Mouse (Mus musculus) ES-E14 (cell line): ENCODE data around the gene Olfr523. TPM values are rescaled to one million over a fixed set of nuclear protein-coding genes. Genes with fewer than 3 reads are reported as not detected.

ENCODE experiments used
- DNase-seq: peaks from one replicate; pipeline ENCODE4 v3.0.0-alpha.2; 2013; ENCODE audit warnings: low read depth, low spot score
- H3K27ac ChIP-seq: 2 replicates; pipeline ENCODE4 v1.5.1; 2012; ENCODE audit warnings: low read depth, mild to moderate bottlenecking, low read length, moderate library complexity, mixed read lengths; ENCODE audit not compliant: poor library complexity, insufficient read depth, severe bottlenecking
- H3K36me3 ChIP-seq: 2 replicates; pipeline ENCODE4 v1.6.1; 2012; ENCODE audit warnings: mild to moderate bottlenecking, low read length, moderate library complexity, mixed read lengths; ENCODE audit not compliant: control insufficient read depth, poor library complexity, insufficient read depth, severe bottlenecking
- H3K4me1 ChIP-seq, 2 experiments: fragments of 150-350 bp in 1 of 2; sonication (generic) in 1 of 2; 2 replicates each; pipeline ENCODE4 v1.6.1; 2012; ENCODE audit warnings: low read length in 2 of 2, mild to moderate bottlenecking in 1 of 2, mixed read lengths in 1 of 2; ENCODE audit not compliant: control insufficient read depth in 2 of 2, insufficient read depth in 2 of 2, poor library complexity in 1 of 2
- H3K4me3 ChIP-seq, 2 experiments: fragments of 150-350 bp in 1 of 2; sonication (generic) in 1 of 2; 2 replicates each; pipeline ENCODE4 v1.5.1; 2012; ENCODE audit warnings: low read length in 2 of 2, low read depth in 1 of 2, mild to moderate bottlenecking in 1 of 2, mixed read lengths in 1 of 2; ENCODE audit not compliant: insufficient read depth in 1 of 2, poor library complexity in 1 of 2, severe bottlenecking in 1 of 2
- H3K9ac ChIP-seq: 2 replicates; pipeline ENCODE4 v1.6.1; 2012; ENCODE audit warnings: low read depth, mild to moderate bottlenecking, low read length, mixed read lengths; ENCODE audit not compliant: poor library complexity, insufficient read depth, severe bottlenecking
- H3K9me3 ChIP-seq: fragments of 150-350 bp; sonication (generic); 2 replicates; pipeline ENCODE4 v1.6.1; 2012; ENCODE audit warnings: low read depth, mild to moderate bottlenecking, low read length; ENCODE audit not compliant: control insufficient read depth, insufficient read depth
- CHD2 ChIP-seq: IDR thresholded peaks from 2 replicates; pipeline ENCODE4 v1.6.1; 2014; ENCODE audit warnings: mild to moderate bottlenecking, low read depth, low read length, inconsistent platforms
- HCFC1 ChIP-seq: IDR thresholded peaks from 2 replicates; pipeline ENCODE4 v1.6.1; 2012; ENCODE audit warnings: low read length, inconsistent platforms, borderline replicate concordance; ENCODE audit not compliant: insufficient read depth
- MAFK ChIP-seq: IDR thresholded peaks from 2 replicates; pipeline ENCODE4 v1.6.1; 2014; ENCODE audit warnings: mild to moderate bottlenecking, low read depth, low read length, inconsistent platforms; ENCODE audit not compliant: insufficient read depth
- ZC3H11A ChIP-seq: IDR thresholded peaks from 2 replicates; pipeline ENCODE4 v1.6.1; 2012; ENCODE audit warnings: low read depth, mild to moderate bottlenecking, inconsistent platforms, low read length, borderline replicate concordance
- ZNF384 ChIP-seq: IDR thresholded peaks from 2 replicates; pipeline ENCODE4 v1.6.1; 2012; ENCODE audit warnings: low read depth, low read length, inconsistent platforms
- in situ Hi-C, 2 experiments: fragments of 600-800 bp; cut with MboI; formaldehyde crosslinking; loops; one replicate each; pipeline ENCODE4 v1.15.1; 2025; ENCODE audit warnings: low sequenced_read_pairs in 2 of 2, inconsistent platforms in 1 of 2; ENCODE audit not compliant: unreplicated experiment in 2 of 2
- total RNA-seq: library from RNA; depleted of rRNA; stranded (reverse); fragments of 300-350 nt; gene quantifications from 2 replicates; pipeline ENCODE4 v1.2.3, GENCODE M21; 2012

Gene Olfr523
- total RNA-seq, 1 experiment: not detected

- in situ Hi-C loops: no loop called here
- no peak for TF ChIP-seq HCFC1
- no peak for TF ChIP-seq CHD2
- no peak for TF ChIP-seq MAFK
- TF ChIP-seq ZC3H11A: no peak
- TF ChIP-seq ZNF384: no peak
These were observed 35.7 kb downstream of the Olfr523 start for GRCm38 (mm10) chr7:140208677-140209076.

GRCm38 (mm10) chr7:140213841-140214240 lies 40.8 kb downstream of the Olfr523 start:
- H3K9ac ChIP-seq: no peak overlapping the region
- H3K27ac ChIP-seq: no peak overlapping the region
- no peaks in the 10 kb centered on the region for H3K9me3 ChIP-seq
- in situ Hi-C loops: no loop called here
- DNase-seq: no peak
- no peaks in the 10 kb centered on the region for H3K36me3 ChIP-seq
- no peak overlapping the region for H3K4me3 ChIP-seq
- no peak for TF ChIP-seq MAFK
- H3K4me1 ChIP-seq: no peaks in the 10 kb centered on the region

More at GRCm38 (mm10) chr7:140208677-140209076, 35.7 kb downstream of the Olfr523 start:
- H3K9me3 ChIP-seq: no peaks in the 10 kb centered on the region
- H3K36me3 ChIP-seq: no peaks in the 10 kb centered on the region
- H3K9ac ChIP-seq: no peak overlapping the region
- DNase-seq: no peak
- H3K4me3 ChIP-seq: no peak overlapping the region
- no peaks in the 10 kb centered on the region for H3K4me1 ChIP-seq
- H3K27ac ChIP-seq: no peak overlapping the region

GRCm38 (mm10) chr7:140217967-140218366 lies 45.0 kb downstream of the Olfr523 start, which contains the start of gene Cd163l1:
TSS of gene Cd163l1 (plus strand) at chr7:140218267.
- H3K9ac ChIP-seq: no peak within 1 kb of the TSS
- in situ Hi-C loops: no loop called here
- H3K9me3 ChIP-seq: no peaks in the 10 kb centered on the region
- no peak for DNase-seq
- H3K36me3 ChIP-seq: no peaks in the 10 kb centered on the region
- no peak within 1 kb of the TSS for H3K4me3 ChIP-seq
- no peaks in the 10 kb centered on the region for H3K4me1 ChIP-seq
- no peak within 1 kb of the TSS for H3K27ac ChIP-seq
- TF ChIP-seq HCFC1 (no peak), ZC3H11A (no peak), CHD2 (no peak), ZNF384 (no peak), MAFK (no peak)

- TF ChIP-seq HCFC1: no peak
- TF ChIP-seq ZNF384: no peak
- no peak for TF ChIP-seq CHD2
- TF ChIP-seq MAFK: no peak
- TF ChIP-seq ZC3H11A: no peak
- Histone ChIP-seq H3K4me3 (no peak overlapping the region), H3K27ac (no peak overlapping the region), H3K9ac (no peak overlapping the region), H3K9me3 (no peaks in the 10 kb centered on the region), H3K4me1 (0 out of 4 replicates have a peak, but pooled peaks cover 0 to under 1% of the 10 kb centered on the region in 2 experiments), H3K36me3 (no peaks in the 10 kb centered on the region)
- DNase-seq: no peak
- in situ Hi-C loops: no loop called here
These were observed 46.3 kb downstream of the Olfr523 start for GRCm38 (mm10) chr7:140219268-140219667.

- Histone ChIP-seq H3K36me3 (no peaks in the 10 kb centered on the region), H3K4me1 (peaks cover 0 to 6% of the 10 kb centered on the region in 2 experiments; a peak in 1 of 4 replicates), H3K9me3 (no peaks in the 10 kb centered on the region), H3K9ac (no peak overlapping the region), H3K27ac (no peak overlapping the region), H3K4me3 (no peak overlapping the region)
- in situ Hi-C loops: no loop called here
- TF ChIP-seq HCFC1 (no peak), MAFK (no peak), ZC3H11A (no peak), ZNF384 (no peak), CHD2 (no peak)
- no peak for DNase-seq
These were observed 47.4 kb downstream of the Olfr523 start for GRCm38 (mm10) chr7:140220375-140220774.
